Mouse (Mus musculus): Measurements from ENCODE around the gene Chd3. TPM values are rescaled to one million over a fixed set of nuclear protein-coding genes. Genes with fewer than 3 reads are reported as not detected.

Gene Chd3
- total RNA-seq, 2 experiments from 2014 or later, result 93.8 to 128 TPM

DNA sequence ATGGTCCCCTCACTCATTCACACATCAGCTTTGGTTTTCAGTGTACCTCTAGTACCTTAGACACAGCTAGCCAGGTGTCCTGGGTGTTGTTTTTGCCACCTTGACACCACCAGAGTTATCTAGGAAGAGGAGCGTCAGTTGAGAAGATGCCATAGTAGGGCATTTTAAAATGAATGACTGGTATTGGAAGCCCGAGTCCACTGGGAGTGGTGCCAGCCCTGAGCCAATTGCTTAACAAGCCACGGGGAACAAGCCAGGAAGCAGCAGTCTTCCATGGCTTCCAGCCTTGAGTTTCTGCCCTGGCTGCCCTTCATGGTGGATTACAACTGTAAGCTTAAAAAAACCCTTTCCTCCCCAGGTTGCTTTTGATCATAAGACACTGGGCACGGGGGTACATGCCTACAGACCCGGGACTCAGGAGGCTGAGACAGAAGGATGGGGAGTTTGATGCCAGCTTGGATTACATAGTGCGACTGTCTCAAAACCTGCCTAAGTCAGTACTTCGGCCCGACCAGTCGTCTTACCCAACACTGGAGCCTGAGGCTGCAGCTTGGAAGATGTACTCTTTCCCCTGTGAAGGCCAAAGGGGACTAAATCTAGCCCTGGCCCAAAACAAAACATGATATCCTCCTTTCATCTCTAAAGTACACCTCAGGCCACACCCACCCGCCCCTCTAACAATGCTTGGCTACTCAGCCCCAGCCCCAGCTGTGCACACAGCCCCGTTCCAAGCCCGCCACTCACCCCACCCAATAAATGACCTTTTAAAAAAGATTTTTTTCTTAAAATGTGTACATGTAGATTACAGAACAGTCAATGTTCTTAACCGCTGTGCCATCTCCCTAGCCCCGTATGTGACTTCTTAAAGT is 20.6 kb upstream of the Chd3 start:
- peak; percentile 90 for DNase-seq

DNA sequence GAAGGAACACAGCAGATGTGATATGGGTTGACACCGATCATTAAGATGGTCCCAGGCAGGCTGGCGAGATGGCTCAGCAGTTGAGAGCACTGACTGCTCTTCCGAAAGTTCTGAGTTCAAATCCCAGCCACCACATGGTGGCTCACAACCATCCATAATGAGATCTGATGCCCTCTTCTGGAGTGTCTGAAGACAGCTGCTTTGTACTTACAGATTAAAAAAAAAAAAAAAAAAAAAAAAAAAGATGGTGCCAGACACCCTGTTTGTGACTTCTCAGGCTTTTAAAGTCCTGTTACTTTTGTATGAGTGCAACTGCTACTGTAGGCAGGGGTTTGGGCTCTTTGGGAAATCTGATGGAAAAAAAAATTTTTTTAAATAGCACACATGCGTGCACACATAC is 19.5 kb upstream of the Chd3 start:
- DNase-seq, result no peak

DNA sequence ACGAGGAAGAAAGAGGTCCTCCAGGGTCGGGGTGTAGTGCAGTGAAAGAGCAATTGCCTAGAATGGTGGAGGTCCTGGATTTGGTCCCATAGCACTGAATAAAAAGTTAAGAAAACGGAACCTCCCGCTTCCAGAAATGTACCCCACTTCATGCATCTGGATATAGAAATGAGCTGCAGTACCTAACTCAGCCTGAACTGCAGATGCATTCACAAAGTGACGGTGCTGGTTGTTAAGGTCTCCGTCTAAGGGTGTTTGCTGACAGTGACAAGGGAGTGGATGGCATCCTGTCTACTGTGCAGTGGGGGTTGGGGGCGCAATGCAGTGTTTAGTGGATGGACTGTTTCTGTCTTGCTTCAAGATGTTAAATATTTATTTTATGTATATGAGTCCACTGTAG is 17.6 kb upstream of the Chd3 start:
- DNase-seq, result no peak

DNA sequence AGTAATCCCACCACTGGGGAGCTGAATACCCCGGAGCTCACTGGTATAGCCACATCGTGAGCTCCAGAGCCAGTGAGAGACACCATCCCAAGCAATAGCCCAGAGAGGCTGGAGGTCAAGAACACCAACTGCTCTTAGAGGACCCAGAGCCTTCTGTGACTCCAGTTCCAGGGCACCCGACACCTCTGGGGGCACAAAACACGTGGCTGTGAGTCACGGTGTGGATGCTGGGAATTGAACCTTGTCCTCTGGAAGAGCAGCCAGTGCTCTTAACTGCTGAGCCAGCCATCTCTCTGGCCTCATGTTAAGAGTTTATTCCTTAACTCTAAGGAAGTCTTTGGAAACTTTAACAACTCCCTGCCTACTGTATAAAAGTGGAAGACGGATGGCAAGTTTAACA is 15.8 kb upstream of the Chd3 start:
- DNase-seq, result no peak

DNA sequence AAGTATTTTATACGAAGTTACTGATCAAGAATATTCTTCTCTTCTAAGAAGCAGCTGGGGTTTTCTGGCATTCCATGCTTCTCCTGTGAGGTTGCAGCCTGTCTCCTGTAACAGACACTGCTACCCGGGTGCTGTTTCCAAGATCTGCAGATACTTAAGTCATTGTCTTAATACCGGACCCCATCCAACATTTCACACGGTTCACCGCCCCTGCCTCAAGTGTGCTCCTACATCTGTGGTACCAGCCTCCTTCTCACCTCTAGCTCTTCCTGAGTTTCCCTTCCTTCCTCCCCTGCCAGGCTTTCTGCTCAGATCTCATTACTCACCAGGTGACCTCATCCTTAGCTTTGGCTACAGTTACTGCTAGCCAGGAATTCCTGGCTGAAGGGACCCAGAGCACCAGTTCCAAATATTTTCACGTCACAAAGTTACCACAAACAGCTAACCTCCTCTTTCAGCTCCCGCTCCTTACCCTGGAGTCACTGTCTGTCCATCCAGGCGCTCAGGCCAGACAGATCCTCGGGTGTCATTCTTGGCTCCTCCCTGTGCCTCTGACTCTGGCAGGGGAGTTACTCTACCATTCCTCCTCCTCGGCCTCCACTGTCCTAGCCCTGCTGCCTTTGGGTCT is 13.4 kb upstream of the Chd3 start:
- DNase-seq, result no peak

DNA sequence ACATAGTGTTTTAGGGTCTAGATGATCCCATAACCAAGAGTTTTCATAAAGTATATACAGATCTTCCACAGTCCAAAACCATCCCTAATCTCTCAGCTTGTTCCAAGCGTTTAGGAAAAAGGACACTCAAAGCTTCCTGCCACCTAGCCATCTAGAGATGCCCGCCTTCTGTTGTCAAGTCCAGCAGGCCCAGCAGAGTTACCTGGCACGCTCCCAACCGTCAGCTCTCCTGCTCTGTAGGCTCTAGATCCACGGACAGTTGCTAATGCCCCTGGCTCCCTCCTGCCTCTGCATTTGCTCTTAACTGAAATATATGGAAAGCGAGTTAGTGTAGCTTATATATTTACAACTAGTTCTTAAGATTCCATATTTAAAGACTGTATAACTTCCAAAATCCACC is 12.2 kb upstream of the Chd3 start:
- DNase-seq, result no peak

DNA sequence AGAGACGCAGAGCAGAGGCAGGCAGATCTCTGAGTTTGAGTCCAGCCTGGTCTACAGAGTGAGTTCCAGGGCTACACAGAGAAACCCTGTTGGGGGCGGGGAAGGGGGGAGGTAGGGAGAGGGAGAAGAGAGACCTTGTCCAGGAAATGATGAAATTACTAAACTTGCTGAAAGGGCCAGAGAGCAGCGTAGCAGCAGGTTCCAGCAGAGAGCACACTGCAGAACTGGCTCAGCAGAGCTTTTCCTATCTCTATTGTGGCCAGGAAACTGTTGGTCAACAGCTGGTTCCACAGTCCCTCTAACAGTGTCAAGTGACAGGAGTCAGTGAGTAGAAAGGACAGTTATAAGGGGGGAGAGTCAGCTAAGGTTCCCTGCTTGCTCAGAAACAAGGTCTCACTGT is 10.4 kb upstream of the Chd3 start:
- no peak for DNase-seq

DNA sequence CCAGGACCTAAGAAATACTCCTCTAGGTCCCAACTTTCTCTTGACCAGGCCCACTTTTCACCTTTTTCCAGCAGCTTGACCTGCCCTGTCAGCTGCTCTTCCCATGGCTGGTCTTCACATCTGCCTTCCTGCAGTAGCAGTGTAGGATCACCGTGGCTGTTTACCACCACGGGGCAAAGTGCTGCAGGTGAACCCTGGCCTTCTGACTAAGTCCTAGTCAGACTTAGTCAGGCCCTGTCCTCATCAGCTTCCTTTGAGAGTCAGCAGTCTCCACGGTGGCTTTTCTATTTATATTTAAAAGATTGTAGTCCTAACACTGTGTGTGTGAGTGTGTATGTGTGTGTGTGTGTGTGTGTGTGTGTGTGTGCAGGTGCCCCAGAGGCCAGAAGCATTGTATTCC is 8.6 kb upstream of the Chd3 start:
- DNase-seq, result no peak

DNA sequence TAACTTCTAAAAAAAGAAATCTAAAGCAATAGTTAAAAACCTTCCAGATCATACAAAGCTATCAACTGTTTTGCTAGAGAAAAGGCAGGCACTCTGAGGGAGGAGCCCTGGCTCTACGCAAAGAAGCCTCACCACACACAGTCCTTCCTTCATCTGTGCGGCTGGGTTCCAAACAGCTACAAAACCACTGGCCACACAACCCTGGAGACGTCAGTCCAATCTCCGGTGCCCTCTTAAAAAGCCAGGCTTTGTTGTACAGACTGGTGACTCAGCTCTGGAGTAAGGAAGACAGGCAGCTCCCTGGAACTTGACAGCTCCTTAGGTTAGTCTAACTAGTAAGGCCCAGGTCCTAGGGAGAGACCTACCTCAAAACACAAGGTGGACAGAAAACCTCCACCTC is 6.4 kb upstream of the Chd3 start:
- DNase-seq, result no peak

DNA sequence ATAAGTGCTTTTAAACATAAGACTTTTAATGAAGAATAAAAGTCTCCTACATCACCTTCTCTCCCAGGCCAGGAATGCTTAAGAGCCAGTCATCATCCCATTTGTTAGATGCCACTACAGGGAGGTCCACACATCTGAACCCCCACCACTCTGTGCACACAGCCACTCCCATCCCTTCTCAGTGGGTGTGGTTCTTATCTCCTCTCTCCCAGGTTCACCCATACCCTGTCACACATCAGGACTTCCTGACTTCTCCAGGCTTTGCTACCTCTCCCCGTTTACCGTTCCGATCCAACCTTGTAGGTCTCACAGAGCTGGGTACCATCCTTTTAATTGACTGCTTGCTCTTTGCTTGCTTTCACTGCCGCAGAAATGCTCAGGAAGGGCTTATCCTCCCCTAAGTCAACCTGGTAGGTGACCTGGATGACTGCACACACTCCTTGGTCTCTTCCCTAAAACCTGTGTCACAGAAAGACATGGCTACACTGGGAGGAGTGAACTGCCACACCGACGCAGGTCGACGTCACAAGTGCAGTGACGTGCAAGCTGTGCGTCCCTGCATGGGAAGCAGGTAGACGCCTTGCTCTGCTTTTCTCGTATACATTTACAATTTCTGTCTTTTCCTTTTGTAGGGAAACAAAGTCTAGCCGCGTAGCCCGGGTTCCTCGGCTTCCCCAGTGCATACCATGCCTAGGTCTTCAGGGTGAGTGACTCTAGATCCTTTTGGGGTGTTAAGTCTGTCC is 4.2 kb upstream of the Chd3 start:
- no peak for DNase-seq

DNA sequence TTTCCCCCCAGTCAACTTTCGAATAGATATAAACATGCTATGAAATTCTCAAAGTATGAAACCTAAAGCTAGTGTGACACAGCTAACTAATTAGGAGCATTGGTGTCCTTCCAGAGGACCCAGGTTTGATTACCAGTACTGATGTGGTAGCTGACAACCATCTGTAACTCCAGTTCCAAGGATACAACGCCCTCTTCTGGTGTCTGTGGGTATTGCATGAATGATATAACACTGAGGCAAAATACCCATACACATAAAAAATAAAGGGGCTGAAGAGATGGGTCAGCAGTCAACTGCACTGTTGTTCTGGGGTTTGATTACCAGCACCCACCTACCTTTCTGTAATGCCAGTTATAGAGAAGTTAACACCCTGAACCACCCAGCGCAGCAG is 3.6 kb upstream of the Chd3 start:
- no peak for DNase-seq

DNA sequence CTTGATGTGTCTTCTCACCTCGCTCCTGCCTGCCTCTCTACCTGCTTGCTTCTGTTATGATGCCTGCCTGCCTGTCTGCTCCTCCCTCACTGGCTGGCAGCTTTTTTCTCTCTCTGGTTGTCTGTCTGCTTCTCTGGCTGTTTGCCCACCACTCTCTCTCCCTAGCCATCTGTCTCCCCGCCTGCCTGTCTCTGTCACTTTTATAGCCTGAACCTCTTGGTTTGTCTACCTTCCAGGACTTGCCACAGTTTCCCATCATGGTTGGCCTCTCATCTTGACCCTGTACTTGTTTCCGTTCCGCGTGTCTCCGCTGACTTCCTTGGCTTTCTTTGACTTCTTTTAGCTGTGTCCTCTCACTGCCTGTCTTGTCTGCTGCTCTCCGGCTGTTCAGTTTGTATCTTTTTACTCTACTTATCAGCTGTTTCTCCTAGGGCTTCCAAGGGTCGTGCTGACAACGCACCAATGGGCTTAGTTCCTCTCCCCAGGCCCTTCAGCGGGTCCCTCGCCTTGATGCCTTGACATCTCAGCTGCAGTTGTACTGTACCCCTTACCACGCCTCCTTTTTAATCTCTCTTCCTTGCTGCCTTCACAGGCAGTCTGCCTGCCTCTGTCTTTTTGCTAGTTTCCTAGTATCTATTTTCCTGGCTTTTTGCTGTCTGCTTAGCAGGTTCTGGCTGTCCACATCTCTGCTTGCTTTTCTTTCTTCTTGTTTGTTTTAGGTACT is 3.0 kb upstream of the Chd3 start:
- DNase-seq, result no peak

DNA sequence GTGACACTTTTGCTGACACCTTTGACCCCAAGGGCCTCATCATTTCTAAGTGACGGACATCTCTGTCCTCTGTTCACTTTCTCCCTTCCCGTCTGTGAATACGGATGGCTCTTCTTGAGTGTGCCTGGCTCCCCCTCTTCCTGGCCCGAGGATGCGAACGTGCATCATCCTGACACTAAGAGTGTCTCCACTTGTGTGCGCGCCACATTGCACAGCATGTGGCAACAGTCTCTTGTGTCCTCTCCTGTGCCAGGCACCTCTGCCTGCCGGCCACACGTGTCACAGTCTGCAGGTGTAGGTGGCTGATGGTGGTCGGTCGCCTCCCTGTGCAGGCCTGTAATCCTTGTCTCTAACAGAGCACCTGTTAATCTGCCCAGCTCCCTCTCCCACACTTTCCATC is 2.4 kb upstream of the Chd3 start:
- DNase-seq, result no peak

DNA sequence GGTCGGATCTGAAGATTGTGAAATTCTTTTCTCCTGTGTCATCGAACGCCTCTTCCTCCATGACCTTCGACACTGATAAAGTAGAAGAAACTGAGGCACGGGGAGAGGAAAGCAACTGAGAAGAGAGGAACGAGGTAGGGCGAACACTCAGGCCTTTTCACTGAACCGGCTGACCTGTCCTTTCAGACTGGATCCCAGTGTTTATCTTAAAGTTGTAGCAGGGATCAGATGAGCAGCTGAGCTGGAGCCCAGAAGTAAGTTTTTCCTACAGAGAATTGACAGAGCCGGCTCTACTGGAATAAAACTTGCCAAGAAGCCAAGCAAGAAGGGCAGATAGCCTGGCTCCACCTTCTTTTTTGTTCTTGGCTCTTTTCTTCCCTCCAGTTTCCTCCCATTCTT is 1.6 kb upstream of the Chd3 start:
- no peak for DNase-seq

DNA sequence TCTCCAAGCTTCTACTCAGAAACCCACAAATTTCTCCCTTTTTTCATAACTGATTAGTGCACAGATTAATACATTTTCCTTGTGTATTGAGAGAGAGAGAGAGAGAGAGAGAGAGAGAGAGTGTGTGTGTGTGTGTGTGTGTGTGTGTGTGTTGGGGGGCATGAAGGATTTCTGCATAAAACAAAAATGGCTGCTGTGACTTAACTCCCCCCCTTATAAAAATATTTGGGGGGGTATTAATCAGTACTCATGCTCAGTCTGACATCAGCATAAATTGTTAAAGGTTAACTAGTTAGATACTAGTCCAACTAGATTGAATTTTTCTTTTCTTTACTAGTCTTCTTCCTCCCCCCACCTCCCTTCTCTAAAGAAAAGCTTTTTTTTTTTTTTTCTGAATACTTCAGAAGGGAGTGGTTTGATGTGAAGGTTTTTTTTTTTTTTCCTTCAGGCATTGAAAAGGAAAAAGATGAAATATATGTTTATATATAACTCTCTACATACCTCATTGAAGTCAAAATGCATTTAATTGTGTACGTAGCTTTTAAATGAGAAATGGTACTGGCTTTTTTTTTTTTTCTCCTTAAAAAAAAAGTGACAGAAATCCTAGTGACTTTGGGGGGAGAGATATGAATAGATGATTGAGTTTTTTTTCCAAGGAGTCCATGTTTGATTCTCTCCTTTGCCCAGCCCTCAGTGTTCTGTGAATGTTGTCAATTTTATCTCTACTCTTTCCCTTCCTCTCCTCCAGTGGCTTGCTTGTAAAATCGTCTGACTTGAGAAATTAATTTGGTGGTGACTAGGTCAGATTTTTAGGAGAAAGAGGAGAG is 997 bp upstream of the Chd3 start:
- DNase-seq, result no peak

DNA sequence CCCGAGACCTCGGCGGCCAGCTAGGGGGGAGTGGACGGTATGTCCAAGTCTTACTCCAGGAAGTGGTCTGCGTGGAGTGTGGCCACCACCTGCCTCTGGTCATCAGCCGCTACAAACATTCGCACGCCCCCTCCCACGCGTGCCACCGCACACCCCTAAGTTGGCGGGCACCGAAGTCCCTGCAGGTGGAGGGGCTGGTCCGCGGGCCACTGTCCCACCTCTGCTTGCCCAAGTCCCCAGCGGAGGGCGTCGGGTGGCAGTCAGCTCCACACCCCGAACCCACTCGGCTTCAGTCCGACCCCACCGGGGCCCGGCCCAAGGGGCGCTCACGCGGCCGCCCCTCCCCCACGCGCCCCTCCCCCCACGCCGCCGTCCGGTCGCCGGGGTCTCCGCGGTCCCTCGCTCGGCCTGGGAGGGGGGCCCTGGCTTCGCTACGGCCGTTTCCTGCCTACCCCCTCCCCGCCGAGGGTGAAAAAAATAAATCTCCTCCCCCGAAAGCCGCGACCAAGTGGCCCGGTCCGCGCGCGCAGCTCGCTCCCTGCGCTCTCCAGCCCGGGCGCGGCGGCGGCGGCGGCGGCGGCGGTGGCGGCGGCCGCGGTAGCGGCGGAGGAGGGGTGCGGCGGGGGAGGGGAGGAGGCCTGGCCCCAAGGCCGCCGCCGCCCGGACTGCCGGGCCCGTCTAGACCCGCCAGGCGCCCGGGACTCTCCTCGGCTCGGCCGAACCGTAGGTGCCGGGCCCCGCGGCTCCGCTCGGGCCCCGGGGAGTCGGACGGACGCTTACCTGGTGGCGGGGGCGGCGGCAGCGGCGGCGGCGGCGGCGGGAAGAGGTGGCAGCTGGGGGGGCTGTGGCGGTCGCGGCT is 621 bp downstream of the Chd3 start:
- peak; percentile 72 for DNase-seq

DNA sequence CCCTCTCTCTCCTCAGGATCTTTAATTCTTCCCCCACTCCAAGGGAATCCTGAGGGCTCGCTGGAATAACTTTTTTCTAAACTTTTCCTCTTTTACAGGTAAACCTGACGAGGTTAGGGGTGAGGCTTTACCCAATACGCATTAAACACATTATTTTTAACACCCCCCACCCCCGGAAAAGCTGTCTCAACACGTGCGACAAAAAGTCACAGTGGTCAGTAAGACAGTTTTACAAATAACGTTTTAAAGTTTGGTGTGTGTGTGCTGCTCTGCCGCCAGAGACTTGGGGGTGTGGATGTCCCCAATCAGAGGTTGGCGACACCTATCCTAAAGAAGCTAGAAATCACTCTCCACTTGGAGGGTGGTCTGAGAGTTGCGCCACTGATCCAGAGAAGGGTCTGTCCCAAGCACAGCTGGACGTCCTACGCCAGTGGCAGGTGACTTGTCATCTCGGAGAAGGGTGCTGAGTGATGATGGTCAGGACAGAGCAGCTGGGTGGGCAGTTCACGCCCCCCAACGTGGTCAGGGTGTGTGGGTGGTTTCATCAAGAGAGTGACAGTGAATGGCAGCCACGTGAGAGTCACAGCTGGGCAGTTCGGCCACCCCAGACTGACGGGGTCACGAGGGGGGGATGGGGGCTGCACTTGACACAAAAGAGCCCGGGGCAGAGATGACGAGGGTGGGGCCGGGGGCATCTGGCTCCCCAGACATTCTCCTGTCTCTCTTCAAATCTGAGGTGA is 1.4 kb downstream of the Chd3 start:
- peak; percentile 55 for DNase-seq

DNA sequence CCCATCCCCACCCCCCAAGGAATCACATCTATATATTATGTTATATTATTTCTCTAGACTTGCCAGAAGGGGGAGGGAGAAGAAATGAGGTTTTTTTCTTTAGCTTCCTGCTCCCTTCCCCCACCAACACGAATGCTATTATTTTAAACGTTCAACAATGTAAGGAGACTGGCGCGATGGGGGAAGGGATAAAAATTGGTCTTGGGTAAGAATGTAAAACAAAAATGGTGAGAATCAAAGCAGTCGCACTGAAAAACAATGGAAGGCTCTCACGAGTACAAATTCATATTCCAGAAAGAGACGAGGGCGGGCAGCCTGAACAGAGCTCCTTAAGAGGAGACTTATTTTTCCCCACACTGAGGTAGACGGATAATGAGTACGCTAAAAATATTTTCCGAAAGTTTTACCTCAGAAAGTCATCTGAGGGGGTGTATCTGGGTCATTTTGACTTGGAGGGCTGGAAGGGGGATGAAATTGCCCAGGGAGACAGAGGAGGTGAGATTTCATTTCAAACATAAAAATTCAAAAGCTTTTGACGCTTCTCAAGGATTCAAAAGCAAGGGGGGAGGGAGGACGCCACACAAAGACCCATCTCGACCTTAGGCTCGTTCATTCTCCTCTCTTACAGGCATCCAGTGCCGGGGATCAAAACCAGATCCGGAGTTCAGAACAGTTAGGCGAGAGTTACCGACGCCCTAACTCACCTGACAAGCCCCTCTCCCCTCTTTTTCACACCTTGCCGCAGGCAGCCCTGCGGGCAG is 2.2 kb downstream of the Chd3 start:
- DNase-seq, result peak; percentile 43

DNA sequence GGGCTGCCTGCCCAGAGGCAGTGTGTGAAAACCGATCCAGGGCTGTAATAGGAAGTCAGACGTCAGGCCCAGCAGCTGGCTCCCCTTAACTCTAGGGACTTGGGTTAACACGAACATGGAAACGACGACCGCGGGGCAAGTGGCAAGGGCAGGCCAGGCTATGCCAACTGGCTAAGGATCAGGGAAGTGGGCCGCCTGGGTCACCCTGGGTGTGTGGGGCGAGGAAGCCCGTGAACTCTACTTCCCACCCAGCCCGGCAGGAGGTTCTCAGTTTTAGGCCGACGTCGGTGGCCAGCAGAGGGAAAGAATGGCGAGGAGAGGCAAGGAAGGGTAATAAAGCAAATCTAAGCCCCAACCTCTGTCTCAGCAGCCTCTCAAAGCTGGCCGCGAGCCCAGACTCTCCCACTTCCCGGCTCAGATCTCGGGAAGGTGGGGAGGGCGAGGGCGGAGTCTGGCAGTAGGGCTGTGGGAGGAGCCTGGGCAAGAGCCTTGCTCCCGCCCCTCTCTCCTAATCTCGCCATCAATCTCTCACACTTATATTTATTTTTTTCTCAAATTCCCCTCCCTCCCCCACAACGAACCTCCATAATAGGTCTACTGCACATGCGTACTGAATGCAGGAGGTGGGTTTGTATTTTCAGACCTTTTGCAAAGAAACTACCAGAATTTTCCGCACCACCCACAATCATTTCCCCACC is 2.9 kb downstream of the Chd3 start:
- DNase-seq, result peak; percentile 97
